Mouse (Mus musculus): ENCODE results near the gene Mettl21e. TPM values are rescaled to one million over a fixed set of nuclear protein-coding genes. Genes with fewer than 3 reads are reported as not detected.

The Mettl21e gene
- polyA plus RNA-seq, 1 experiment from 2014 or later: 3.1 TPM

- Histone ChIP-seq H3K4me2 (ENCODE audit: low read depth, low read length) (no peak overlapping the region), H3K27ac (ENCODE audit: low read length) (no peak overlapping the region), H3K27me3 (ENCODE audit: control insufficient read depth, insufficient read depth, low read length) (no peaks in the 10 kb centered on the region), H3K4me1 (ENCODE audit: control insufficient read depth, insufficient read depth, low read length) (no peaks in the 10 kb centered on the region), H3K9ac (ENCODE audit: low read length) (no peak overlapping the region), H3K36me3 (ENCODE audit: control insufficient read depth, insufficient read depth, low read length) (peaks cover 16% of the 10 kb centered on the region), H3K4me3 (replicated peaks; ENCODE audit: low read length) (no peak overlapping the region), H3K9me3 (replicated peaks; ENCODE audit: control insufficient read depth, low read length) (no peaks in the 10 kb centered on the region)
- WGBS: 93% methylated on average over 6 of the region's 6 CpGs
- ATAC-seq (ENCODE audit: insufficient read depth, low FRiP score): no peak
These were observed 56.9 kb downstream of the Mettl21e start for GRCm38 (mm10) chr1:44161818-44162217.

GRCm38 (mm10) chr1:44158317-44158716 lies 60.4 kb downstream of the Mettl21e start:
- H3K36me3 ChIP-seq (ENCODE audit: control insufficient read depth, insufficient read depth, low read length): peaks cover 14% of the 10 kb centered on the region

DNA sequence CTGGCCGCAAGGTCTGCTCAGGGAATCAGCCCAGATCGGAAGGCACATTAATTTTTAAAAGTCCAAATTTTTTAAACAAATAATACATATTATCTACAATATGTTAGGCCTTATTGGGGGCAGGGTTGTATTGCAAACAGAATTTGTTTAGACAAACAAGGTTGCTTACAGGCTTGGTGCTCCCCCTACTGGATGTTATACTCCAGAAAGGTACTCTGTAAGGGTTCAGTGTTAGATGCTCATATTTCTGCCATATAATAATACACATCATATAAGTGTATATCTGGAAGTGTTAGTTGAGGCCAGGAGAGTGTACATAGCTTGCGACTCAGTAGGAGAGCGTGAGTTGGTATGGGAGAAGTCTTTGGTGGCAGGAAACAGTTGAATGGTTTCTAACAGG lies 63.5 kb downstream of the Mettl21e start:
- ATAC-seq (ENCODE audit: insufficient read depth, low FRiP score): no peak
- Histone ChIP-seq H3K36me3 (ENCODE audit: control insufficient read depth, insufficient read depth, low read length) (peaks cover under 1% of the 10 kb centered on the region), H3K27me3 (ENCODE audit: control insufficient read depth, insufficient read depth, low read length) (no peaks in the 10 kb centered on the region), H3K27ac (ENCODE audit: low read length) (no peak overlapping the region), H3K9me3 (replicated peaks; ENCODE audit: control insufficient read depth, low read length) (no peaks in the 10 kb centered on the region), H3K4me1 (ENCODE audit: control insufficient read depth, insufficient read depth, low read length) (no peaks in the 10 kb centered on the region), H3K4me2 (ENCODE audit: low read depth, low read length) (no peak overlapping the region), H3K9ac (ENCODE audit: low read length) (no peak overlapping the region), H3K4me3 (replicated peaks; ENCODE audit: low read length) (no peak overlapping the region)
- WGBS: 94% methylated on average over 4 of the region's 4 CpGs

More at GRCm38 (mm10) chr1:44158317-44158716, 60.4 kb downstream of the Mettl21e start:
- H3K9ac ChIP-seq (ENCODE audit: low read length): no peak overlapping the region
- no peaks in the 10 kb centered on the region for H3K4me1 ChIP-seq (ENCODE audit: control insufficient read depth, insufficient read depth, low read length)
- ATAC-seq (ENCODE audit: insufficient read depth, low FRiP score): no peak
- H3K27me3 ChIP-seq (ENCODE audit: control insufficient read depth, insufficient read depth, low read length): no peaks in the 10 kb centered on the region
- 84% methylated on average over 6 of the region's 6 CpGs for WGBS
- no peaks in the 10 kb centered on the region for H3K9me3 ChIP-seq (replicated peaks; ENCODE audit: control insufficient read depth, low read length)
- H3K4me2 ChIP-seq (ENCODE audit: low read depth, low read length): no peak overlapping the region
- H3K27ac ChIP-seq (ENCODE audit: low read length): no peak overlapping the region
- no peak overlapping the region for H3K4me3 ChIP-seq (replicated peaks; ENCODE audit: low read length)

Other genes starting within 250 kb of the Mettl21e start
- 0.30 and 0.32 TPM in 2 replicates for gene Mettl21c, start 198.9 kb downstream of the Mettl21e start, polyA plus RNA-seq (2015; fragmentation: Nextera tagmentation; extraction: Ambion mirVana)
- 0.05 and 0.09 TPM in 2 replicates for gene Gm8251, start 157.0 kb downstream of the Mettl21e start, polyA plus RNA-seq (2015; fragmentation: Nextera tagmentation; extraction: Ambion mirVana)
- gene Tex30, start 116.5 kb downstream of the Mettl21e start, polyA plus RNA-seq (2015; fragmentation: Nextera tagmentation; extraction: Ambion mirVana): 62.7 and 66.0 TPM in 2 replicates
- gene Kdelc1, start 100.2 kb downstream of the Mettl21e start, polyA plus RNA-seq (2015; fragmentation: Nextera tagmentation; extraction: Ambion mirVana): 51.8 and 52.1 TPM in 2 replicates
- gene Bivm, start 100.0 kb downstream of the Mettl21e start, polyA plus RNA-seq (2015; fragmentation: Nextera tagmentation; extraction: Ambion mirVana): 17.6 TPM in 2 replicates
- 18.9 and 19.2 TPM in 2 replicates for gene Ercc5, start 71.2 kb downstream of the Mettl21e start, polyA plus RNA-seq (2015; fragmentation: Nextera tagmentation; extraction: Ambion mirVana)

All from stomach, embryonic 16.5 days (tissue).